Mouse (Mus musculus): Measurements from ENCODE around the gene Plgrkt. TPM values are rescaled to one million over a fixed set of nuclear protein-coding genes. Genes with fewer than 3 reads are reported as not detected.

Gene Plgrkt
- polyA plus RNA-seq, 1 experiment from 2014 or later, result 201 TPM

DNA sequence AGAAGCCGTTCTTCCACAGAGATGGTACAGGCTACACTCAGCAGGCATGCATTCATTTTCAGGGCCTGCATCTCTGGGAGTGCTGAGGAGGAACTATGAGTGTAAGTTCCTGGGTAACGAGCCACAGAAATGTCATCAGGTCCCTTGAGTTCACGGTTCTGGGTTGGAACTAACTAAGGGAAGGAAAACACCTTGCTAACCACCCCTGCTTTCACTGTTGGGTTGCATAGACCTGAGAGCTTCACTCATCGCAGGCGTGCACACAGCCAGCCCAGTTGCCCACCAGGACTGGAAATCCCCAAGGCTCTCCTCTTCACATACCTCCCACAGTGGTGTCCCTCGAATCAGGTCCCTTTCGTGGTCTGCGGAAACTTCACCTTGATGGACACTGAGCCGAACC lies 7.8 kb upstream of the Plgrkt start:
- H3K9me3 ChIP-seq, result no peaks in the 10 kb centered on the region
- H3K4me2 ChIP-seq (replicated peaks), result no peak overlapping the region
- ATAC-seq, result no peak
- no peaks in the 10 kb centered on the region for H3K27me3 ChIP-seq (replicated peaks)
- H3K36me3 ChIP-seq, result no peaks in the 10 kb centered on the region
- no peaks in the 10 kb centered on the region for H3K4me1 ChIP-seq (replicated peaks)
- no peak overlapping the region for H3K4me3 ChIP-seq (replicated peaks)
- H3K9ac ChIP-seq, result no peak overlapping the region
- no peak overlapping the region for H3K27ac ChIP-seq
- WGBS, result 92% methylated on average over 9 of the region's 9 CpGs

DNA sequence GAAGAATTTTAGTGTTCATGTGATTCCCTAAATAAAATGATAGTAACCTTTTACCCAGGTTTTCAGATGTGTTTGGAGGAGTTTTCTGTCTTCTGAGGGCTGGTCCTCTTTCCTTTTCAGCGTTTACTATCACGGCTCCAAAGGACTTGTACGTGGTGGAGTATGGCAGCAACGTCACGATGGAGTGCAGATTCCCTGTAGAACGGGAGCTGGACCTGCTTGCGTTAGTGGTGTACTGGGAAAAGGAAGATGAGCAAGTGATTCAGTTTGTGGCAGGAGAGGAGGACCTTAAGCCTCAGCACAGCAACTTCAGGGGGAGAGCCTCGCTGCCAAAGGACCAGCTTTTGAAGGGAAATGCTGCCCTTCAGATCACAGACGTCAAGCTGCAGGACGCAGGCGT lies 6.2 kb upstream of the Plgrkt start:
- Histone ChIP-seq H3K9me3 (no peaks in the 10 kb centered on the region), H3K27ac (no peak overlapping the region), H3K4me1 (replicated peaks) (no peaks in the 10 kb centered on the region), H3K4me2 (replicated peaks) (peak overlapping the region; percentile 42; the same call in 1 of the 2 replicates), H3K9ac (no peak overlapping the region), H3K36me3 (no peaks in the 10 kb centered on the region), H3K4me3 (replicated peaks) (no peak overlapping the region), H3K27me3 (replicated peaks) (no peaks in the 10 kb centered on the region)
- 42% methylated on average over 11 of the region's 11 CpGs for WGBS
- no peak for ATAC-seq

DNA sequence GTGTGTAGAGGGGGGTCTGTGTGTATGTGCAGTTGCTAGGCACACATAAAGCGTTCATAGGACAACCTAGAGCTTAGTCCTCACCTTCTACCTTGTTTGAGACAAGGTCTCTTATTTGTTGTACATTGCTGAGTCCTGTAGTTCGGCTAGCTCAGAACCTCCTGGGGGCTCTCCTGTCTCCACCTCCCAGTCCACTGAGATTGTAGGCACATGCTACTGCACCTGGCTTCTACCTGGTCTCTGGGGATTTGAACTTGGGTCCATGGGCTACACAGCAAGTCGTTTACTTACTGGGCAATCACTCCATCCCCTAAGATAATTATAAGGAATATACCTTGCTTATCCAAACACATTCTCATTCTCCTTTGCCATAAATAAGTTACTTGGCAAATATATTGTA lies 5.4 kb upstream of the Plgrkt start:
- ATAC-seq, result no peak; the same call in 1 of the 2 replicates
- Histone ChIP-seq H3K36me3 (no peaks in the 10 kb centered on the region), H3K9me3 (no peaks in the 10 kb centered on the region), H3K27me3 (replicated peaks) (no peaks in the 10 kb centered on the region), H3K4me3 (replicated peaks) (no peak overlapping the region), H3K27ac (no peak overlapping the region), H3K9ac (no peak overlapping the region), H3K4me2 (replicated peaks) (peak overlapping the region; percentile 29; the same call in 1 of the 2 replicates), H3K4me1 (replicated peaks) (no peaks in the 10 kb centered on the region)
- WGBS, result 73% methylated on average over 3 of the region's 3 CpGs

DNA sequence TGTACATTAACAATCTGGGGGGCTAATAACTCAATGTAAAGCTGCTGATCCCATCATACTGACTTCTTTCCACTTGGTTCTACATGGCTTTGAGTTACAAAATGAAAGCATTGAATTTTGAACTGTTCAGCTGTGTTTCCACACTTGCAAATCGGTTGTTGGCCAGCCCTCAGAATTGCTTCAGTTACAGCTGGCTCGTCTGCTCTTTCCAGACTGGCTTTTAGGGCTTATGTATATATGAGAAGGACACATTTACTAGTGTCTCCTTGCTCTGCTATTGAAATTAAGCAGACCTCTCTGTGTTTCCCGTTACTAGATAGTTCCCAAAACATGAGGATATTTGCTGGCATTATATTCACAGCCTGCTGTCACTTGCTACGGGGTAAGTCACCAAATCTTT lies 4.9 kb upstream of the Plgrkt start:
- Histone ChIP-seq H3K9me3 (no peaks in the 10 kb centered on the region), H3K4me1 (replicated peaks) (no peaks in the 10 kb centered on the region), H3K4me2 (replicated peaks) (peak overlapping the region; percentile 29), H3K9ac (no peak overlapping the region), H3K4me3 (replicated peaks) (no peak overlapping the region), H3K27ac (0 out of 2 replicates have a peak overlapping the region, but pooled peaks have one; percentile 13), H3K27me3 (replicated peaks) (no peaks in the 10 kb centered on the region), H3K36me3 (no peaks in the 10 kb centered on the region)
- peak; percentile 32 for ATAC-seq
- 48% methylated on average over 4 of the region's 4 CpGs for WGBS

DNA sequence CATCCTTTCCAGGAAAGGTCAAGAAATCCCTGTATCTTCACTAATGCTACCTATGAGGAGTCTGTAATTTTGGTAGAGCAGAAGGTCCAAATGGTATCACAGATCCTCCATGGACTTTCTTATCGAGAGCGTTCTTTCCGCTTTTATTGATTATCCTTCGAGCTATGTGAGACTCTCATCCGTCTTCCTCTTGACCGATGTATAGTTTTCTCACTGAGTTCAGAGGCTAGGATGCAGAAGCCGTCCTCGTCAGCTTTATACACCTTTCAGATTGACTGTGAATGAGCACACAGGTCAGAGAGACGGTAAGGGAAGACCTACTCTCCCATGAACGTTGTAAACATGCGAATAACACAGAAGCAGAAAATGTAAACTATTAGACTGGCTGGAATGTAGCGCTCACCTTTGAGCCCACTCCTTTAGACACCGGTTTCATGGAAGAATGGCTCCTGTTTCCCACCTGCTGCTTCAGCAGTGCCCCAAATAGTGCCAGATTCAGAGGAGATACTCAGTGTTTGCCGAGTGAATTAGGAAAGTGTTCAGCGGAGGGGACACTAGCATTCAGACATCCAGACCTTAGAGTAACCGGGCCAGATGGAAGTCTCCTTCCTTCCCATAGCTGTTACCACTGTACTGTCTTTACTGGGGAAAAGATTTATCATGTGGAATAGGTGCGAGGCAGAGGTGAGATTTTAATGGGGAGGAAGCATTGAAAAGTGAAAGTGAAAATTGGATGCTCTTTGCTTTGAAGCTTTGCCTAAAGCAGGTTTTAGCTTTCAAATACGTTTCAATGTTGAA lies 4.3 kb upstream of the Plgrkt start:
- Histone ChIP-seq H3K9me3 (no peaks in the 10 kb centered on the region), H3K27ac (peak overlapping the region; percentile 13; the same call in 1 of the 2 replicates), H3K4me3 (replicated peaks) (no peak overlapping the region), H3K9ac (no peak overlapping the region), H3K4me1 (replicated peaks) (peaks cover 3% of the 10 kb centered on the region; the same call in 1 of the 2 replicates), H3K36me3 (no peaks in the 10 kb centered on the region), H3K27me3 (replicated peaks) (no peaks in the 10 kb centered on the region), H3K4me2 (replicated peaks) (peak overlapping the region; percentile 29)
- ATAC-seq, result no peak
- WGBS, result 58% methylated on average over 18 of the region's 18 CpGs

DNA sequence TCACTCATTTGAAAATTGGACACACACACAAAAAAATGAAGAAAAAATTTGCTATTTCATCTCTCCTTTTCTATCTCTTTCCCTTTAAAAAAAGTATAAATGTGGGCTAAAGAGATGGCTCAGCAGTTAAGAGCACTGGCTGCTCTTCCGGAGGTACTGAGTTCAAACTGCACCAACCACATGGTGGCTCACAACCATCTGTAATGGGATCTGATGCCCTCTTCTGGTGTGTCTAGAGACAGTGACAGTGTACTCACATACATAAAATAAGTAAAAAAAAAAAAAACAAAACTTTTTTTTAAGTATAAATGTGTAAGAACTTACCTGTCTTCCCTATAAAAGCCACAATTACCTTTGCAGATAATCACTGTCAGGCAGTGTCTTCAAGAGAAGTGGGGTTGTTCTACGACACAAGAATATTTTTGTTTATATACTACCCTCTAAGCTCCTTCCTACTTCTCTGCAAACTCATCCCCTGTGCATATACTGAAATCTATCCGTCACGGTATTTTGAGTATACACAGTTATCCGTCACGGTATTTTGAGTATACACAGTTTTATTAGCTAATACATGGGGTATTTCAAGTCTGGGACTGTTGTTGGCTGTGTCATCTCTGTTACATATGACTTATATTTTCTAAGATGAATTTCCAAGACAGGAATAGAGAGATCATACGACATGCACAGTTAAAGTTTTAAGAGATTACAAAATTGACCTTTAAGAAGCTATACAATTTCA lies 3.5 kb upstream of the Plgrkt start:
- WGBS, result 76% methylated on average over 7 of the region's 7 CpGs
- no peak overlapping the region for H3K4me2 ChIP-seq (replicated peaks)
- ATAC-seq, result no peak
- H3K27me3 ChIP-seq (replicated peaks), result no peaks in the 10 kb centered on the region
- H3K27ac ChIP-seq, result no peak overlapping the region
- H3K36me3 ChIP-seq, result no peaks in the 10 kb centered on the region
- H3K9ac ChIP-seq, result no peak overlapping the region
- H3K4me3 ChIP-seq (replicated peaks), result no peak overlapping the region
- no peaks in the 10 kb centered on the region for H3K9me3 ChIP-seq
- peaks cover 3% of the 10 kb centered on the region; the same call in 1 of the 2 replicates for H3K4me1 ChIP-seq (replicated peaks)

DNA sequence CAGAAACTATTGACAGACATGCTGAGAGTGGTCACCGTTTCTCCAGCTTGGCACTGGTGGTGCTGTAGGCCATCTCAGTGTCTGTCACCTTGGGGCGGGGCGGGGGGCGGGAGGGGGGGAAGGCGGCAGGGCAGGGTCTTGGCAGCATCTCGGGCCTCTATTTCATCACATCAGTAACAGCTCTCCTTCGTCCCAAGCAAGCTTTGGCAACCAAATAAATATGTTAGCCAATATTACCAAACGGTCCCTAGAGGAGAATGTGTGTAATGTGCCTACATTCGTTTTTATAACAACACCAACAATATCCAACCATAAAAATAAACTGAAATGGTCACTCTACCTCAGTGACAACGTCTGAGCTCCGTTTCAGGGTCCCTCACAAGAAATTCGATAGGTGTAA lies 2.9 kb upstream of the Plgrkt start:
- no peak overlapping the region for H3K4me3 ChIP-seq (replicated peaks)
- no peak overlapping the region for H3K9ac ChIP-seq
- H3K4me2 ChIP-seq (replicated peaks), result no peak overlapping the region
- H3K36me3 ChIP-seq, result no peaks in the 10 kb centered on the region
- no peaks in the 10 kb centered on the region for H3K9me3 ChIP-seq
- whole genome bisulfite sequencing, result 72% methylated on average over 12 of the region's 12 CpGs
- no peaks in the 10 kb centered on the region for H3K27me3 ChIP-seq (replicated peaks)
- H3K27ac ChIP-seq, result no peak overlapping the region
- peaks cover 3% of the 10 kb centered on the region; the same call in 1 of the 2 replicates for H3K4me1 ChIP-seq (replicated peaks)
- no peak for ATAC-seq

DNA sequence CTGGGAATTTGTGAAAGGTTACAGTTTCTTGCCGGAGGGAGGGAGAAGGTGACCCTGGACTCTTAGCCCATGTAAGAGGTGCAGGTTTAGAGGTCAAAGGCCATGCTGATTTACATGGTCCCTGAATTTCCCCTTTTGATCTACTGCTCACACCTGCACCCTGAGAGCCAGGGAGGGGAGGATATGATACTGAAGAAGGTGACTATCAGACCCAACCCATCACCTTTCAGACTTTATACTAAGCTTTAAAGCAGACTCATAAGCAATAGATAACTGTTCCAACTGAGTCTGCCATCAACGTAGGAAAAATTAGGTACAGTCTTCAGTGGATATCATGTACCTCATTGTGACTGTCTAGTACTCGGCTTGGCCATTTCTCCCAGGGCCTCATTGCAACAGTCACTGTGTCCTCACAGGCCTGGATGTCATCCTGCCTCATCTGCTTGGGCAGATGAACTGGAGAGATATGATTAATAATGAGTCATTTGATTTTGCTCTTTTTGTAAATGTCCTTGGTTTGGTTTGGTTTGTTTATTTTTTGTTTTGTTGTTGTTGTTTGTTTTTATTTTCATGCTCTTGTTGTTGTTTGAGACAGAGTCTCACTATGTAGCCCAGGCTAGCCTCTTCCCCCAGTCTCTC lies 1.6 kb upstream of the Plgrkt start:
- no peak overlapping the region for H3K27ac ChIP-seq
- peaks cover 3% of the 10 kb centered on the region; the same call in 1 of the 2 replicates for H3K4me1 ChIP-seq (replicated peaks)
- no peaks in the 10 kb centered on the region for H3K9me3 ChIP-seq
- no peak overlapping the region for H3K4me2 ChIP-seq (replicated peaks)
- H3K36me3 ChIP-seq, result no peaks in the 10 kb centered on the region
- 84% methylated on average over 3 of the region's 3 CpGs for whole genome bisulfite sequencing
- no peak overlapping the region for H3K4me3 ChIP-seq (replicated peaks)
- ATAC-seq, result no peak
- H3K27me3 ChIP-seq (replicated peaks), result no peaks in the 10 kb centered on the region
- H3K9ac ChIP-seq, result no peak overlapping the region

DNA sequence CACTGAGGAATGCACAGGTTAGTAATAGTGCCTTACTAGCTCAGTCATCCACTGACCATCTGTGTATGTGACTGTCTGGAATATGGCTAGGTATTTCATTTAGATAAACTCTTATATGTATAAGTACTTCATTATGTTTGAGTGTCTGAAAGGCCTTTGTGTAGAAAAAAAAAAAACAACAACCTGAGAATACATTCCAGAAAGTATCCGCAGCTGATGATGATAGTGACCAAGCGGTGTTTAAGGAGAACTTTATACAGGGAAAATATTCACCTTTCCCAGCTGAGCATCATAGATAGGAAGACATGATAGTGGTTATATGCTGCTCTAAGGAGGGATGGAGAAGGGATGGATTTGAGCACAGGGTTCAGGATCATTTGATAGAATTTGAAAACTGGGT lies 851 bp upstream of the Plgrkt start:
- Histone ChIP-seq H3K4me3 (replicated peaks) (no peak overlapping the region), H3K4me1 (replicated peaks) (peaks cover 3% of the 10 kb centered on the region; the same call in 1 of the 2 replicates), H3K9me3 (no peaks in the 10 kb centered on the region), H3K36me3 (no peaks in the 10 kb centered on the region), H3K9ac (no peak overlapping the region), H3K4me2 (replicated peaks) (no peak overlapping the region), H3K27me3 (replicated peaks) (no peaks in the 10 kb centered on the region), H3K27ac (no peak overlapping the region)
- 91% methylated on average over 2 of the region's 2 CpGs for WGBS
- ATAC-seq, result no peak

DNA sequence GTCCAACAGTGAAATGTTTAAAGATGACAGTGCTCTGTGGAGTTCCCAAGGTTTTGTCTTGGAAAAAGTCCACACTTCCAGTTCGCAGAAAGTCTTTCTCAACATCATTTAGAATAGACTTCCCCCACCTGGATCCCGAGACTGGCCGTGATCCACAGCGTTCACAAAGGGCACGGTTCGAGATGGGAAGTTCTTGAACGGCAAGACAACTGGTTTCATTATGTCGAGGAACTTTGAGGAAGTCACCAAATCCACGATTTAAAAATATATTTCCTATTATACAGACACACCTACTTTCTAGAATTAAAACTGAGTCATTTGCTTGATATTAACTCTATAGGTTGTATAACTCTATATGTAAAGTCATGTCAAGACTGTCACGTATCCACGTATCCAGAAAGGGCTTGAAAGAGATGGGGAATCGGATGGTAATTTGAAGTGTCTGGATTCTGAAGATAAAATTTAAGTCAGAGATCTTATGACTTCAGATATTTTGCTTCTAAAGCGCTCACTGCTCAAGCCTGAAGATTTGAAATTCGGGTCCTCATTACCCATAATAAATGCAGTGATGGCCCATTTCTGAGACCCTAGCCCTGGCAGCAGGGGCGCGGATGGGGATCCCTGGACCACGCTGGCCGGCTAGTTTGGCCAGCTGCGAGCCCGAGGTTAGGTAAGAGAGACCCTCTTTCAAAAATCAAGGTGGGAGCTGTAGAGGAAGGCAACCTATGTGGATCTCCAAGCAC lies 793 bp downstream of the Plgrkt start:
- Histone ChIP-seq H3K4me3 (replicated peaks) (peak overlapping the region; percentile 49), H3K9ac (peak overlapping the region; percentile 29; the same call in 1 of the 2 replicates), H3K4me1 (replicated peaks) (peaks cover 3% of the 10 kb centered on the region; the same call in 1 of the 2 replicates), H3K9me3 (no peaks in the 10 kb centered on the region), H3K36me3 (no peaks in the 10 kb centered on the region), H3K27me3 (replicated peaks) (no peaks in the 10 kb centered on the region), H3K4me2 (replicated peaks) (peak overlapping the region; percentile 84), H3K27ac (no peak overlapping the region)
- no peak for ATAC-seq
- 59% methylated on average over 20 of the region's 20 CpGs for WGBS

DNA sequence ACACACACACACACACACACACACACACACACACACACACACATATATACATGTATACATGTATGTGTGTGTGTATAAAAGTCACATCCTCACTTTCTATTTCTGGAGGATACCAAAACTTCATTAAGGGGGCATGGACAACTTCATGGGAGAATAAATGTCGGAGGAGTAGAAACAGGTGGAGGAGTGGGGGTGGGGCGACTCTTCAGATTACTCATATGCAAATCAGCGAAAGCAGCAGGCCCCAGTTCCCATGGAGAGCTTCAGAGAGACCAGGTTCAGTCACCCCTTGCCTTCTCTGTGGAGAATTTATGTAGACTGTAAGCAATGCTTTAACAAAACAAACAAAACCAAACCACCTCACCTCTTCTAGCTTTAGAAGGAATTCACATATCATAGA lies 2.1 kb downstream of the Plgrkt start:
- 29% methylated on average over 3 of the region's 3 CpGs for WGBS
- no peak overlapping the region for H3K9ac ChIP-seq
- H3K4me1 ChIP-seq (replicated peaks), result peaks cover 11% of the 10 kb centered on the region; the same call in 1 of the 2 replicates
- H3K9me3 ChIP-seq, result no peaks in the 10 kb centered on the region
- no peaks in the 10 kb centered on the region for H3K36me3 ChIP-seq
- ATAC-seq, result no peak
- no peaks in the 10 kb centered on the region for H3K27me3 ChIP-seq (replicated peaks)
- no peak overlapping the region for H3K4me2 ChIP-seq (replicated peaks)
- H3K4me3 ChIP-seq (replicated peaks), result no peak overlapping the region
- no peak overlapping the region for H3K27ac ChIP-seq

DNA sequence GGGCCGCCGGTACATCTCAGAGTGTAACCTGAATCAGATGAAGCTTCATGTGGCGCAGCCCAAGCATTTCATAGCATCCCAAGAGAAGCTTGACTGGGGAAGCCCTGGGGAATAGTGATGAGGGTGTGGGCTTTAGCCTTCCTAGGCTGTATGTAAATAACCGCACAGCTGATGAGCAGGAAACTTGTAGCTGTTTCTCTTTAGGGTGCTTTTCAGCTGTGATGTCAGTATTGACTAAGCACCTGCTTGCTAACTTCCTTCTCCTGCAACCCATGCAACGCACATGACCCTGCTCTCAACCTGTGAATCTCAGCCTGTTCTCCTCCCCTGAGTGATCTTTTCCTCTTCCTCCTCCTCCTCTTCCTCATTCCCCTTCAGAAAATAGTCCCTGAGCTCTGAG lies 3.1 kb downstream of the Plgrkt start:
- Histone ChIP-seq H3K4me1 (replicated peaks) (peaks cover 11% of the 10 kb centered on the region; the same call in 1 of the 2 replicates), H3K36me3 (no peaks in the 10 kb centered on the region), H3K27me3 (replicated peaks) (no peaks in the 10 kb centered on the region), H3K4me2 (replicated peaks) (no peak overlapping the region), H3K4me3 (replicated peaks) (no peak overlapping the region), H3K9ac (no peak overlapping the region), H3K27ac (no peak overlapping the region), H3K9me3 (no peaks in the 10 kb centered on the region)
- 78% methylated on average over 5 of the region's 5 CpGs for WGBS
- no peak for ATAC-seq

Measured in intestine, embryonic 15.5 days (tissue).